Mouse (Mus musculus) mesoderm, embryonic 11.5 days (tissue): ENCODE results near the gene Top3a.
A peak's percentile ranks its signal among the peaks of the same experiment; 100 is the strongest.

Experiments used
- DNase-seq: peaks from one replicate; pipeline ENCODE4 v3.0.0-alpha.2; 2012; ENCODE audit warnings: low read depth, low spot score

Top3a gene

DNA sequence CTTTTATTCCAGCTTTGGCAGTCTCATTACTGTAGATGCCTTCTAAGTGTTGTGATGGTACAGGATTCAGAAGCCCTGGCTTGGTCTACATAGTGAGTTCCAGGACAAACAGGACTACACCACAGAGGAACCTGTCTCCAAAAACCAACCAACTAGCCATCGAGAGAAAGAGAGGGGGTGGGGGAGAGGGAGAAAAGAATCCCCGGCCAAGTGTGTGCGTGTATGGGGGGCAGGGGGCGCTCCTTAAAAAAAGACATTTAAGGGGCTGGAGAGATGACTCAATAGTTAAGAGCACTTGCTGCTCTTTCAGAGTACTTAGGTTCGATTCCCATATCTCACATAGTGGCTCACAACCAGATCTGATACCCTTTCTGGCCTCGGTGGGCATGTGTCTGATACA, 1.6 kb downstream of the Top3a start:
- no peak for DNase-seq

DNA sequence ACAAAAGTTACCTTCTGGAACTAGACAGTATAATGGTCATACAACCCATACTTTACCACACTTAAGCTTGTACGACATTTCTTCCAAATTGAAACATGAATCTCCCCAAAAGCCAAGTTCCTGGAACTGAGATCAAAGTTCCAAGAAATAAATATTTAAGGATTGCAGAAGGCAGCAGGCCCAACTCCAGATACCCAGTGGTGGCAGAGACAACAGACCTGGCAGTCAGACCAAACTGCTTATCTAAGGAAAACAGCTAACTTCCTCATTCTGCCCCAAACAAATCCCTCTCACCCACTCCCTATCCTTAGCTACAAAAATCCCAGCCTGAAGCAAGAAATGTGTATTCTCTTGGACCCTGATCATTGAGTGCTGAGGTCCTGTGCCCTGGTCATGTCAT, 2.3 kb downstream of the Top3a start:
- DNase-seq, result no peak

DNA sequence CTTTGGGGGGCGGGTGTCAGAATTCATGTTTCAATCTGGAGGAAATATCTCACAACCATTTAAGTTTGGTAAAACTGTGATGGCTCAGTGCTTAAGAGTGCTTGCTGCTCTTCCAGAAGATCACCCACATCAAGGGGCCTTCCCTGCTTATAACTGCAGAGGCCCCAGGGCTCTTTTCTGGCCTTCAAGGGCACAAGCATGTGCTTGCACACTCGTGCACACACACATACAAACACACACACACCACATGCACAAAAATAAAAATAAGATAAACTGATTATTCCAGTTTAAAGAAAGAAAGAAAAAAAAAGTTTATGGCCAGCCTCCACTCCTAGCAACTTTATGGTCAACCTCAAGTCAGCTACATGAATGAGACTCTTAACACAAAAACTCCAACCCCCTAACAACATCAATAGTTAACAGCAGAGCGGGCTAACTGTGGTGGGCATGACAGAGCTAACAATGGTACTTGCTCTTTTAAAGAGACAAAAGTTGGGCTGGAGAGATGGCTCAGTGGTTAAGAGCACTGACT, 2.9 kb downstream of the Top3a start:
- DNase-seq, result no peak

DNA sequence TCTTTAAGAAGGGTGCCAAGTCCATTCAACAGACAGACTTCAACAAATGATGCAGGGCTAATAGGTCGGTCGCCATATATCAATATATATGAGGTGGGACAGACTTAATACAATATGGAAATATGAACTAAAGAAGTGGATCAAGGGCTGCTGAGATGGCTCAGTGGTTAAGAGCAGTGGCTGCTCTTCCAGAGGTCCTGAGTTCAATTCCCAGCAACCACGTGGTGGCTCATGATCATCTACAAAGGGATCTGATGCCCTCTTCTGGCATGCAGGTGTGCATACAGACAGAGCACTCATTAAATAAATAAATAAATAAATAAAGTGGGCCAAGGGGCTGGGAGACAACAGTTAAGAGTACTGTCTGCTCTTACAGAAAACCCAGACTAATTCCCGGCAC, 5.0 kb downstream of the Top3a start:
- no peak for DNase-seq

DNA sequence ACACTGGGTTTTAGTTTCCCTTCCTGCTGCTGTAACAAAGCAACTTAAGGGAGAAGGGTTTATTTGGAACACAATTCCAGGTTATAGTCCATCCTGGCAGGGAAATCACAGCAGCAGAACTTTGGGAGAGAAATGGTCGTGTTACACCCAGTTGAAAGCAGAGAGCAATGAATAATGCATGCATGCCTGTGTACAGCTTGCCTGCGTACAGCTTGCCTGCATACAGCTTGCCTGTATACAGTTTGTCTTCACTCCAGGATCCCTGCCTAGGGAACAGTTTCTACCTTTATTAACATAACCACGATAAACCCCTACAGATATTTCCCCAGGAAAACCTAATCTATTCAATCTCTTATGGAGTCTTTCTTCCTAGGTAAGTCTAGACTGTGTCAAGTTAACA, 6.4 kb downstream of the Top3a start:
- no peak for DNase-seq

DNA sequence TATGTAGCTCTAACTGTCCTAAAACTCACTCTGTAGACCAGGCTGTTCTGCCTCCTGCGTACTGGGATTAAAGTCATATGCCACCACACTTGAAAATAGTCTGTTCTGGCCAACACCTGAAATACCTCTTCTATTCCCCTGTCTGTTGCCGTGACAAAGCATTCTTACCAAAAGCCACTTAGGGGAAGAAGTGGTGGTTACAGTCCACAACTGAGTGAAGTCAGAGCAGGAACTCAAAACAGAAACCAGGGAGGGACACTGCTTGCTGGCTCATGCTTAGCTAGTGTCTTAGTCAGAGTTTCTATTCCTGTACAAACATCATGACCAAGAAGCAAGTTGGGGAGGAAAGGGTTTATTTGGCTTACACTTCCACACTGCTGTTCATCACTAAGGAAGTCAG, 7.8 kb downstream of the Top3a start:
- no peak for DNase-seq

DNA sequence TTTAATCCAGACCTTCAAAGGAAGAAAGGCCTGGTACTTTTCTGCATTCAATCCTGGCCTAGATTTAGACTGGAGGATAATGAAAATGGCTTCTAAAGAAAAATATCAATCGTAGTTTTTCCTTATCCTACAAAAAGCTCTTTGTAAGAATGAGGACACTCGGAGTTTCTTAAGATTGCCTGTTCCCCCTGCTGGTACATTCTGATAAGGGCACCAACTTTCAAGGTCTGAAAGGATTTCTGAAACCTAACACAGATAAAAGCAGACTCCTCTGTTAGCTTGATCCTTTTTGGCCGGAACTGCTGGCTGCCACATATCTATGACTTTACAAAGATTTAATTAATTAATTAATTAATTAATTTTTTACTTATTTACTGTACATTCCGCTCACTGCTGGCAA, 10.2 kb downstream of the Top3a start:
- no peak for DNase-seq

DNA sequence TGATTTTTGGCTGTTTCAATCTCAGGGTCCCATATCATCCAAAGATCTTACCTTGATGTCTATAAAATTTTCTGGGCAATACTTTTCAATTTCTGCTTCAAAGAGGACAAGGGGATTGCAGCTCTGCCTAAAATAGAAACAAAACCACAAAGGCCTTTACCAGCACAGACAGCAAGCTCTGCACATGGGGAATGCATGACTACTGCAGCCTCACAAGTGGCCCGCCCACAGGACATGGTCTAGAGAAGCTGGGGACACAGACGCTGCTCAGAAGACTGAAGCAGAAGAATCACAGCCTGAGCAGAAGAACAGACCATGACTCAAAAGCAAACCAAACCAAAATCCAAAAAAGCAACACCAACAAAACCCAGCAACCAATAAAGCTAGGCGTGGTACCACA, 15.5 kb downstream of the Top3a start:
- no peak for DNase-seq

DNA sequence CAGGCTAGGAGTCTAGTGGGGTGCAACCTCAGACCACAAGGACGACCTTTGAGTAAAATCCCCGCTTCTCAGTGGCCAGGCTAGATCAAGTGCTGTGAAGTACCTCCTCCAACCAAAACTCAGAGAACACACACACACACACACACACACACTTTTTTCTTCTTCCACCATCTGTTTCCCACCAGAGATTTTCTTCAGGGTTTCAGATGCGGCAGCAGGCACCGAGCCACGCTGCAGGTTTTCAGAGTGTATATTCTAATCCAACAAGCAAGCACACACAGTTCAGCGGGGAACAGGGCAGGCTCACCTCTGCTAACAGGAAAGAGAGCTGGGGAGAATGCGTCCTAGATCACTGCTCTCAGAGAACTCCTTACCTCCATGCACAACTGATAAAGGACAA, 21.6 kb downstream of the Top3a start:
- DNase-seq, result no peak

DNA sequence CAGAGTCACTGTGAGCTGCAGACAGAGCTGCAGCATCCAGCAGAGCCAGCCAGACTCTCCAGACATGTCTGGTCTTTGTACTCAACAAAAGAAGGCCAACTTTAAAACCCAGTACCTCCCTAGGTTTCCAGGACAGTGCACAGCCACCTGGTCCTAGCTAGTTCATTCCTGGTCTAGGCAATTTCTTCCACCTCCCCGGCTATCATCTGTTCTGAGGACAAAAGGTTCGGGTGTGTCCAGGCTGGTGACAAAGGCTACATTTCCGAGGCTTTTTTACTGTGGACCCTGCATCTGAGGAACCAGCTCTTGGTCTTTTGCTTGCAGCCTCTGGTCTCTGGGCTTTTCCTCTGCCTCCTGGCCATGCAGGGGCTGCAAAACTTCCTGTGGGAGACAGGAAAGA, 36.8 kb downstream of the Top3a start:
- DNase-seq, result no peak

DNA sequence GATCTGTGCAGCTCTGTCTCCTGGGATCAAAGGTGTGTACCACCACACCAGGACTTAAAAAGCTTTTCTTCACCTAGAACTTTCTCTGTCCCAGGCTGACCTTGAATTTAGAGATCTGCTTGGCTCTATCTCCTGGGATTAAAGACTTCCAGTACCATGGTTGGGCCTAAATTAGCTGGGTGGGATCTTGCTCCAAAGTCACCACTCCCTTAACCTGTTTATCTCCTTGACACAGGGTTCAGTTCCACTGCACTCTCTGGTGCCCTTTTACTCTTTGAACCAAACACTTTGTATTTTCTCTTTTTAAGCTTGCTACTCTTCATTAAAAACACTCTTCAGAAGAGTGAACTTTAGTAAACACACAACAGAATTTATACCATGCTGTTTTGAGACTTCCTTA, 39.7 kb downstream of the Top3a start:
- DNase-seq, result no peak

DNA sequence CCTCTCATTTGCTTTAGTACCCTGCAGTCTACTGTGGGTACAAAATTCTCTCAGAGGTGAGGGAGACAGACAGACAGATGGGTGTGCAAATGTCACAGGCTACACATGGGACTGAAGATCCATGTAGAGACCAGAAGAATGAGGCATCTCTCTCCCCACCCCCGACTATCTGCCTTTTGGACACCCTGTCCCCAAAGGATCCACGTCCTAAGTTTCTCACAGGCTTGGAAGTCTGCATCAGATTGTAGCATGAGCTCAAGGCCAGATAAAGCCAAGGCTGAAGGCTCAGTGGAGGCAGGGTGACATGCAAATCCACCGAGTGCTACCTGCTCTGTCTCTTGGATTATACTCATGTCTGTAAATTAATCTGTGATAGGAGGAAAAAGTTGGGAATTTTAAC, 40.7 kb downstream of the Top3a start:
- no peak for DNase-seq

DNA sequence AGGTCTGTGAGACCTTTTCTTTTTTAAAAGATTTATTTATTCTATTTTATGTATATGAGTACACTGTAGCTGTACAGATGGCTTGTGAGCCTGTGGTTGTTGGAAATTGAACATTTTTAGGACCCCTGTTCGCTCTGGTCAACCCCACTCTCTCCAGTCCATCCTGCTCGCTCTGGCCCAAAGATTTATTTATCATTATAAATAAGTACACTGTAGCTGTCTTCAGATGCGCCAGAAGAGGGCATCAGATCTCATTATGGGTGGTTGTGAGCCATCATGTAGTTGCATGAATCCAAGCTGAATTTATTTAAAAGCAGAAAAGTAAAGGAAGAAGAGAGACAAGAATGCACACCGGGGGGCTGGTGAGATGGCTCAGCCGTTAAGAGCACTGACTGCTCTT, 42.0 kb downstream of the Top3a start:
- no peak for DNase-seq

DNA sequence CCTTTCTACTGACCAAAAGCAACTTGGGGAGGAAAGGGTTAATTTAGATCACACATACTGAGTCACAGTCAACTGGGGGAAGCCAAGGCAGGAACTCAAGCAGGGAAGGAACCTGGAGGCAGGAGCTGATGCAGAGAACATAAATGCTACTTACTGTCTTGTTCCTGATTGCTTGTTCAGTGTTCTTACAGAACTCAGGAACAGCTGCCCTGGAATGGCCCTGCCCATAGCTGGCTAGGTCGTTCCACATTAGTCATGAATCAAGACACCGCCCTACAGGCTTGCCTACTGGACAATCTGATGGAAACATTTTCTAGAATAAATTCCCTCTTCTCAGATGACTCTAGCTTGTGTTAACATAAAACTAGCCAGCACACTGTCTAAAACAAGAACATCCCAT, 43.0 kb downstream of the Top3a start:
- no peak for DNase-seq

DNA sequence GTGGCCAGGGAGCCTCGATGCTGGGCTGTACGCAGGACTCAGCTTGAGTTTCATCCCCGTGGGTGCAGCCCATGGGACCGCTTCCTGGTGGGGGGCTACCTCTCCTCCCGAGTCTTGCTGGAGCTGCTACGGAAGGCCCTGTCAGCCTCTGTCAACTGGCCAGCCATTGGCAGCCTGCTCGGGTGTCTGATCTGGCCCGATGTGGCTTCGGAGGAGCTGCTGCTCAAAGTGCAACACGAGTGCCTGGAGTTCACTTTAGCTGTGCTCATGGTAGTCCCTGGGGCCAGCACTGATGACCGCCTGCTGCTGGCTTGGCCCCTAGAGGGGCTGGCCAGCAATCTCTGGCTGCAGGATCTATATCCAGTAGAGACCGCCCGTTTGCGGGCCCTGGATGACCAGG, 45.9 kb downstream of the Top3a start:
- DNase-seq, result no peak

DNA sequence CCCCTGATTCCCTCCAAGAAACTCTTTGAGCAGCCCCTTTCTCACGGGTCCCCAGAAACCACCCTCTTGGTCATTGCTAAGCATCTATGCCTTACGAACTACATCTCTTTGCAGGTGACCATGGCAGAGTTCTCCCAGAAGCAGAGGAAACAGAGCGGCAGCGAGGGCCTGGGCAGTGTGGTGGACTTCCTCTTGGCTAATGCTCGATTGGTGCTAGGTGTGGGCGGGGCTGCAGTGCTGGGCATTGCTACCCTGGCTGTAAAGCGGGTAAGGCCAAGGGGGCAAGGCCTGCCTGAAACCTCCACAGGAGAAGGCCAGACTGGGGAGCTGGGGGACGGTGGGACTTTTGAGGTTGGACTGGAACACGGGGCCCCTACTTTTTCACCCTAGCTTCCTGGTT, 47.0 kb downstream of the Top3a start:
- no peak for DNase-seq

DNA sequence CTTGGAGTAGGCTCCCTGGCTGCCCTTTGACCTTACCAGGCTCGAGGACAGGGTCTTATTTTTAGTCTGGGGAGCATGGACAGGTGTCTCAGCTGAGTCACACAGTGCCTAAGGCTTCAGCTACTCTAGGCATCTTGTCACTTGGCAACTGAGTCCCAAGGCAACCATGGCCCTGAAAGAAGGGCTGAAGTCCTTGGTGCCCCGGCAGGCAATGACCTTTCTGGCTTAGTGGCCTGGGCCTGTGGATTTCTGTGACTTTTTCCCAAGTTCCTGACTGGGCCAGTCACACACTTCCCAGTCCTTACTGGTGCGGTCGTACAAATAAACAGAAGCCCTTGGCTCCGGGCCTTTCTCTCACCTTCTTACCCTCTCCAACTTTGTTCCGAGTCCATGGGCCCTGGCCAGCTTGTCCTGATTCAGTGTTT, 47.9 kb downstream of the Top3a start:
- no peak for DNase-seq

DNA sequence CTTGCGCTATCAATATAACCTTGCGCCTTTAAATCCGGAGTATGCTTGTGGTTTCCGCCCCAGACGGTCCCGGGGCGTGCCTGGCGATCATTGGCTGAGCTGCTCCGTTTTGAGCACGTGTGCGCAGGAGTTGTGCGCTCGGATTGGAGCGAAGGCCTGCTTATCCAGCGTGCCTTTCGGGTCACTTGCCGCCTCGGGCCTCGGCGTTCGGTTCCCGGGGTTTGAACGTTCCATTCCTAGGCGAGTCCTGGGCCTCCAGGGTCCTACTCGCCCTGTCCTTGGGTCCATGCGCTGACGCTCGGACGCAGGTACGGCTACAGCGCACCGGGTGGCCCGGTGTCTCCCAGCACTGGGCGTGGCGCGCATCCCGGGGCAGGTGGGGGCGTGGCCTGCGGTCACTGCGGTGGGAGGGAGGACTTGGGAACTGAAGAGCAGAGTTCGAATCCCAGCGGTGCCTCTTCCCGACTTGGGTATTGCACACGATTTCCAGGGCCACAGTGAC, 48.9 kb downstream of the Top3a start, which contains the start of gene Mief2:
Gene Mief2, plus strand, starts transcription at position 139 of the 502 bp plus-strand sequence.
- DNase-seq, result peak; percentile 95

DNA sequence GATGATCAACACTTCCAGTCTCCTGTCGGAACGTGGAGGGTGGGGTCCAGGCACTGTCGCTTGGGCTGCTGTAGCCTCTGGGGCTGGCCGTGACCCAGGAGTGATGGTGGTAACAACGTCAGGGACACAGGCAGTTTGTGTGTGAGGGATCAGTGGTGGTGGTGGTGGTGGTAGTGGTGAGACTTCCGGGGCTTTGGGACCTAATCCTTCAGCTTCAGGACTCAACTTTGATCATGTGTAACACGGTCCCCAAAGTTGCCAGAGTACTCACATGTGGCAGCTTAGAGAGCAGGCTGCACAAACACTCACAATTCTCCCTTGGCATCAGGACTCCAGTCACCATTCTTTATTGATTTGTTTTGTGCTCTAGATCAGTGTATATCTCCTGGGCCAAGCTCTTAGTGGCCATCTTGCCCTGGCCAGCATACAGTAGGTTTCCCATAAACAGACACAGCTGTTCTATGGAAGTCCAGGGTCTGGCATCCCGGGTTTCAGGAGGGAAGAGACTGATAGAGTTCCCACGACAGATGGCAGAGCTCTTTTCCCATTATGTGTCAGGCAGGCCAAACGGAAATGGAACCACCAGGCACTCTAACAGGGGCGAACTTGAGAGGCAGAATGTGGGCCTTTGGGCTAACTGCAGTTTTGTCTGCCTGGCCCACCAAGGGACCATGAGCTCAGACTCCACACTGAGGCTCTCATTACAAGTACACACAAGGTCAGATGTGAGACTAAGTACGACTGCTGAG, 49.6 kb downstream of the Top3a start:
- no peak for DNase-seq

DNA sequence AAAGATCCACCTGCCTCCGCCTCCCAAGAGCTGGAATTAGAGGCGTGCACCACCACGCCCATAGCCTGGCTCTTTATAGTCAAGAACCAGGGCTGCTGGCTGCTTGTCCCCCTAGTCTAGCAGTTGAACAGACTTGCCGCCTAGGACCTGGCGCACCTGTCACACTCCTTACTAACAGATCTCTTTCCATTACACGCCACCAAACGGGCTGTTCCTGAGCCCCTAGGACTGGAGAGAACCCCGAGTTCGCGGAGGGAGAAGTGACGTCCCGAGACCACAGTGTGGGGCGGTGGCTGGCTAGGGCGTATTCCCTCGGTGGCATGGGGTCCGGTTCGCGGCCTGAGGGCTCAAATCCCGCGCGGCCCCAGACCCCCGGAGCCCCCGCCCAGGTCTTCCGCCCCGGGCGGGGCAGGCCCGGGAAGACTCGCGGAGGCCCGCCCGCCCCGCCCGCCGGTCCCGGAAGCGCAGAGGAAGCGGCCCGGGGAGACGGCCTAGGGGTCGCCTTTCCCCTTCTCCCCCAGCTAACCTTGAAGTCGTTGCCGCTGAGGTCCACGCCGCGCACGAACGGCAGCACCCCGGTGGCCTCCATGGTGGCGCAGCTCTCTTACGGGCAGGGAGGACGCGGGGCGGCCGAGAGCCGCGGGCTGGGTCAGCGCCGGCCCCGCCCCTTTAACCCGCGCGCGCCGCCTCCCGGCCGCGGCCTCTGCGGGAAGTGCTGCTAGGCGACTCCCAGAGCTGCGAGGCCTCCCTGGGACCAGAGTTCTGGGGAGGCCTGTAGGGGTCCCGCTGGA, 50.4 kb downstream of the Top3a start, which contains the start of gene Flii:
Gene Flii, minus strand, starts transcription at position 663 of the 791 bp plus-strand sequence.
- DNase-seq, result peak; percentile 83

DNA sequence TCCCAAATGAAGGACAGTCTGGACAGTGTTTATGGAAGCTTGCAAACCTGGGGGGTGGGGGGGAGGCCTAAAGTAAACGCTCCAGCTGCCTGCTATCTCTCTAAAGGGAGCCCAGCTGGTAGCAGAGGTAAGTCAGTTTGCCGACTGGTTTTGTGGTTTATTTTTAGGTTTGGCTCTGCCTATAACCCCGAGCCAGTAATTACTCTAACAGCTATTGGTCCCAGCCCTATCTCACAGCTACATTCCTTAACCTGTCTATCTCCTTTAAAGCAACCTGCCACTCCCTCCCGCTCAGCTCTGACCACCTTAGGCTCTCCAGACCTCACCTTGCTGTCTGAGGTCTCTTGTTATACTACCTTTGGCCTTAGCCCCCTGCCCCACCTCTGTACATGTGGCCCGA, 57.9 kb downstream of the Top3a start:
- DNase-seq, result no peak

DNA sequence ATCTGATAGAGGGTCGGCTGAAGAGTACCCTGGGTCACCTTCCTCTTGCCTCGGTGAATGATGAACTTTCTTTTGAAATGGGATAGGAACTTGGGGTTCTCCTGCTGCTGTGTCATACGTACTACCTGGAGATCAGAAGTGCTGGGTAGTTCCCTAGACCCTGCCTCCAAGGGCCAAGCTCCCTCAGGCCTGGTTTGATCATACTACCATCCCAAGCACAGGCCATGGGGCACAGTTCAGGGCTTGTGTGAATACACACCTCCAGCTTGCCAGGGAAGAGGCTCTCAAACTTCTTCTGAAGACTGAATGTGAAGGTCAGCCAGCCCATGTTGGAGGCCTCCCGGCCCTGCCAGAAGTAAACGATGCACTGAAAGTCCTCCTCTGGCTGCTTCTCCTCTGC, 61.3 kb downstream of the Top3a start:
- no peak for DNase-seq
